Mouse (Mus musculus) forelimb bud, embryonic 11.5 days (tissue): ENCODE results near the gene Afap1.

ENCODE experiments used
- DNase-seq: peaks from one replicate; pipeline ENCODE4 v3.0.0-alpha.2; 2012; ENCODE audit warnings: low read depth, low spot score

Gene Afap1

GRCm38 (mm10) chr5:36039596-36039995 is 146.5 kb downstream of the Afap1 start:
- DNase-seq: no peak

- no peak for DNase-seq
Observed at GRCm38 (mm10) chr5:36040398-36041235, 147.5 kb downstream of the Afap1 start.

- DNase-seq: no peak
Observed at GRCm38 (mm10) chr5:36041236-36041562, 148.1 kb downstream of the Afap1 start.

- DNase-seq: no peak
Observed at GRCm38 (mm10) chr5:36041756-36042155, 148.6 kb downstream of the Afap1 start.

- no peak for DNase-seq
Observed at GRCm38 (mm10) chr5:36043154-36043553, 150.0 kb downstream of the Afap1 start.
